Mouse (Mus musculus) ES-E14 (cell line): ENCODE measurements at regions not wholly inside any gene's neighbourhood (a gene's known extent, or its start where the extent isn't known, plus 50 kb on each side); places are given as distances from the start of the nearest gene placed in this dataset.

Experiments
- DNase-seq: peaks from one replicate; pipeline ENCODE4 v3.0.0-alpha.2; 2013; ENCODE audit warnings: low read depth, low spot score
- H3K27ac ChIP-seq: 2 replicates; pipeline ENCODE4 v1.5.1; 2012; ENCODE audit warnings: low read depth, mild to moderate bottlenecking, low read length, moderate library complexity, mixed read lengths; ENCODE audit not compliant: poor library complexity, insufficient read depth, severe bottlenecking
- H3K36me3 ChIP-seq: 2 replicates; pipeline ENCODE4 v1.6.1; 2012; ENCODE audit warnings: mild to moderate bottlenecking, low read length, moderate library complexity, mixed read lengths; ENCODE audit not compliant: control insufficient read depth, poor library complexity, insufficient read depth, severe bottlenecking
- H3K4me1 ChIP-seq, 2 experiments: fragments of 150-350 bp in 1 of 2; sonication (generic) in 1 of 2; 2 replicates each; pipeline ENCODE4 v1.6.1; 2012; ENCODE audit warnings: low read length in 2 of 2, mild to moderate bottlenecking in 1 of 2, mixed read lengths in 1 of 2; ENCODE audit not compliant: control insufficient read depth in 2 of 2, insufficient read depth in 2 of 2, poor library complexity in 1 of 2
- H3K4me3 ChIP-seq, 2 experiments: fragments of 150-350 bp in 1 of 2; sonication (generic) in 1 of 2; 2 replicates each; pipeline ENCODE4 v1.5.1; 2012; ENCODE audit warnings: low read length in 2 of 2, low read depth in 1 of 2, mild to moderate bottlenecking in 1 of 2, mixed read lengths in 1 of 2; ENCODE audit not compliant: insufficient read depth in 1 of 2, poor library complexity in 1 of 2, severe bottlenecking in 1 of 2
- H3K9ac ChIP-seq: 2 replicates; pipeline ENCODE4 v1.6.1; 2012; ENCODE audit warnings: low read depth, mild to moderate bottlenecking, low read length, mixed read lengths; ENCODE audit not compliant: poor library complexity, insufficient read depth, severe bottlenecking
- H3K9me3 ChIP-seq: fragments of 150-350 bp; sonication (generic); 2 replicates; pipeline ENCODE4 v1.6.1; 2012; ENCODE audit warnings: low read depth, mild to moderate bottlenecking, low read length; ENCODE audit not compliant: control insufficient read depth, insufficient read depth
- ZC3H11A ChIP-seq: IDR thresholded peaks from 2 replicates; pipeline ENCODE4 v1.6.1; 2012; ENCODE audit warnings: low read depth, mild to moderate bottlenecking, inconsistent platforms, low read length, borderline replicate concordance
- ZNF384 ChIP-seq: IDR thresholded peaks from 2 replicates; pipeline ENCODE4 v1.6.1; 2012; ENCODE audit warnings: low read depth, low read length, inconsistent platforms
- in situ Hi-C, 2 experiments: fragments of 600-800 bp; cut with MboI; formaldehyde crosslinking; loops; one replicate each; pipeline ENCODE4 v1.15.1; 2025; ENCODE audit warnings: low sequenced_read_pairs in 2 of 2, inconsistent platforms in 1 of 2; ENCODE audit not compliant: unreplicated experiment in 2 of 2

- Histone ChIP-seq H3K9ac (no peak overlapping the region), H3K4me1 (no peaks in the 10 kb centered on the region), H3K4me3 (no peak overlapping the region), H3K27ac (no peak overlapping the region), H3K36me3 (no peaks in the 10 kb centered on the region), H3K9me3 (no peaks in the 10 kb centered on the region)
- peak; percentile 19 for DNase-seq
- in situ Hi-C loops: no loop called here
- TF ChIP-seq ZC3H11A: peak; percentile 49; the same call in 1 of the 2 replicates
- TF ChIP-seq ZNF384: no peak
Observed at GRCm38 (mm10) chr4:66768762-66769161, 58.6 kb upstream of the Tlr4 start.
